Mouse (Mus musculus) splenic B cell, adult 2 months (primary cell): Measurements from ENCODE around the gene Plekhg1.

ENCODE experiments used
- DNase-seq: peaks from one replicate; pipeline ENCODE4 v3.0.0-alpha.2; 2011; ENCODE audit warnings: low read depth, low spot score
- H3K27me3 ChIP-seq: 2 replicates; pipeline ENCODE4 v1.6.1; 2012; ENCODE audit warnings: mild to moderate bottlenecking, low read length, moderate library complexity, mixed read lengths; ENCODE audit not compliant: control insufficient read depth, poor library complexity, insufficient read depth, severe bottlenecking
- H3K36me3 ChIP-seq: 2 replicates; pipeline ENCODE4 v1.6.1; 2012; ENCODE audit warnings: mild to moderate bottlenecking, low read length, moderate library complexity, mixed read lengths; ENCODE audit not compliant: control insufficient read depth, poor library complexity, insufficient read depth, severe bottlenecking

Plekhg1 gene

GRCm38 (mm10) chr10:3931831-3932230, 191.7 kb downstream of the Plekhg1 start:
- H3K27me3 ChIP-seq = no peaks in the 10 kb centered on the region
- no peak for DNase-seq
- H3K36me3 ChIP-seq = no peaks in the 10 kb centered on the region

DNA sequence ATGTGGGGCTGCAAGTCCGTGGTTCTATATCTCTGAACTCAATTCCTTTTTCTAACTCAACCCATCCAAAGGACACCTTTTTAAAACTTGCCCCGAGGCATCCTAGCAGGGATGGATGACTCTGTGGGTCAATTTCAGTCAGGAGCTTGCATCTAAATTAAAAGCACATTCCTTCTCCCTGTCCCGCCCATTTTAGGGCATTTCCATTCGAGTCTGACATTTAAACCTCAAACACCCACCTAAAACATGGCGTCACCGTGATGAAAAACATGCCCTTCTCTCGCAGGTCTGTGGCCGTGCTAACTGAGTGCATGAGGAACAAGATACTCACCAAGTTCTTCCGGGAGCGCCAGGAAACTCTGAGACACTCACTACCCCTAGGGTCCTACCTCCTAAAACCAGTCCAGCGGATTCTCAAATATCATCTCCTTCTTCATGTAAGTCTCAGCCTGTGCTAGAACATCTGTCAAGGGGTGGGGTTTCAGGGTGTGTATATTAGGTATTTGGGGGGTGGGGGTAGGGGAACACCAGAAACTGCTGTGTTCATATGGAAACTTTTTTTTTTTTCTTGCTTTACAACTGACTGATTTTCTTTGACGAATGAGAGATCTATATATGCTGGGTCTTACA, 193.3 kb downstream of the Plekhg1 start:
- no peak for DNase-seq
- Histone ChIP-seq H3K36me3 (no peaks in the 10 kb centered on the region), H3K27me3 (no peaks in the 10 kb centered on the region)

DNA sequence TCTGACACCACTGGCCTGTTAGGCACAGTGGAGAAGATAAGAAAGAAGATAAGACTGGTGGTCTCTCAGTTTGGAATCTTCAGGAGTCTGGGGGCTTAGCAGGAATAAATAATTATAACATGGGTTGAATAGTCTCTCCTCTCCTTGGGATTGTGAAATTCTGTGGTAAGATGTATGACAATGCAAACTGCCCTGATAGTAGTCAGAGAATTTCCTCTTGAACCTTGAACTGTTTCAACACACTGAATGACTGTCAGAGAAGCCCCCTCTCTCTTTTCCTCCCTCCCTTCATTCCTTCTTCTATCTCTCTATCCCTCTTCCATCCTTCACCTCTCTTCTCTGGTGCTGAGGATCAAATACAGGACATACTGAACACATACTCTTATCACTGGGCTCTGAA, 196.7 kb downstream of the Plekhg1 start:
- no peak for DNase-seq

DNA sequence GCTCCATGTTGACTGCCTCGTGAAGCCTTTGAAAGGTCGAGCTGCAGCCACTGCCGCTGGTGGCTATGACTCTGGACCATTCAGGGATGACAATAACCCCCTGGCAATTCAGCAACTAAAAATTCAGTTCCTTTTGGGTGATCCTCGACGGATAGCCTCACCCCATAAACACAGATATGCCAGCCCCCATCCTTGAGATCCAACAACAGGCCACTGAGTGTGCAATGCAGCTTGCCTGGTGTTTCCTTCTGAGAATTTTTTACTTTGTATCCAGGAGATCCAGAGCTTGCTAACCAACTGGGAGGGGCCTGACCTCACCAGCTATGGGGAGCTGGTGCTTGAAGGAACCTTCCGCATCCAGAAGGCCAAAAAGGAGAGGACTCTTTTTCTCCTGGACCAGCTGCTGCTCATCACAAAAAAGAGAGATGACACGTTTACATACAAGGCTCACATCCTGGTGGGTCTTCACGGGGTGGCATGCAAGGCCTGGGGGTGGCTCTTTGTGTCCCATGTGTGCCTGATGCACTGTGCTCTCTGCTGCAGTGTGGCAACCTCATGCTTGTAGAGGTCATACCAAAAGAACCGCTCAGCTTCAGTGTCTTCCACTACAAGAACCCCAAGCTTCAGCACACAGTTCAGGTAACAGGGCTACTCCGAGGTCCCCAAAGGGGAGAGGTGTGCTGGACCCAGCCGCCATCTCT, 199.9 kb downstream of the Plekhg1 start:
- Histone ChIP-seq H3K36me3 (no peaks in the 10 kb centered on the region), H3K27me3 (no peaks in the 10 kb centered on the region)
- no peak for DNase-seq

More for the DNA sequence above, 196.7 kb downstream of the Plekhg1 start:
- Histone ChIP-seq H3K27me3 (no peaks in the 10 kb centered on the region), H3K36me3 (no peaks in the 10 kb centered on the region)

- H3K36me3 ChIP-seq = no peaks in the 10 kb centered on the region
Measured at GRCm38 (mm10) chr10:3940596-3940975, 200.4 kb downstream of the Plekhg1 start.

DNA sequence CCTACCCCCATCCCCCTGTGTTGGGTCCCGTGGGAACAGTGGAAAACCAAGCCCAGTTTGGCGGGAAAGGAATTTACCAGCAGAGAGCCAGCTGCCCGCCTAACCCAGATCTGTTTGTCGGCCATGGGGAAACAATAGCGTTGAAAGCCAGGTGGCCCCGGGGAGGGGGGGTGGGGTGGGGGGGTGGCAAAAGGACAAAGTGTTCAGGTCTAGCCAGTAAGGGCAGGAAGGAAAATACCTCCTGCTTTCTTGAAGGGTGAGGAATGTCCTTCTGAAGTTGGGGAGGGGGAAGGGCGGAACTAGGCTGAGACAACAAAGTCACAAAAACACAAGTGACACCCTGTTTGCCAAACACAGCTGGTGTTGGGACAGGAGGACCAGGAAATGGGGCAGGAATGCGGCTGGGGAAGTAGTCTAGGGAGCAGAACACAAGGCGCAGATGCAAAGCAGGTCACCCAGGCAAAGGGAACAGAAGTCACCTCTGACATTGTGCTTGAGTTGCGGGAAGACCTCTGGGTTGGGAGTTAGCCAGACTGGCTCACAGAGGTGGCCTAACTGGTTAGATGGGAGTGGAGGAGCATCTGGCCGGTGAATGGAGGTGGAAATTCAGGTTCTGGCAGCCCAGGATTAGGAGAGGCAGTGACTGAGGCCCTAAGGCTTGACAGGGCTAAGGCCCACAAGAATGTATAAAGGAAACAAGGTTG, 201.0 kb downstream of the Plekhg1 start:
- no peaks in the 10 kb centered on the region for H3K27me3 ChIP-seq
- no peak for DNase-seq

More at GRCm38 (mm10) chr10:3940596-3940975, 200.4 kb downstream of the Plekhg1 start:
- no peaks in the 10 kb centered on the region for H3K27me3 ChIP-seq
- no peak for DNase-seq

DNA sequence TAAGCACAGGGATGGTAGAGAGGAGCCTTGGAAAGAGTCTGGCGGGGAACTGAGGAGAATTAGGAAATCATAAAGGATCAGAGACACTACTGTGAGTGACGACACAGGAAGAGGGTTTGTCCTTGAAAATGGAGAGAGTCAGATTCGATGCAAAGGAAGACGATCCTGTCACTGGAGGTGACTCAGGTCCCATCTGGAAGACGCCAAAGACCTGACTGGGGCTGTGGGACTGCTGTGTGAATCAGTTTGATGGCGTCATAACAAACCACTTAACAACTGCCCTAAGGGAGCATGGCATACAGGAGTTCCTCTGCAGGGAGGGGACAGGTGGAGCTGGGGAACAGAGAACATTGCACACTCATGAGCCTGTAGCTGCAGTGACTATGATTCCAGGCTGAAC, 202.1 kb downstream of the Plekhg1 start:
- H3K27me3 ChIP-seq = no peaks in the 10 kb centered on the region
- DNase-seq = no peak
- H3K36me3 ChIP-seq = no peaks in the 10 kb centered on the region

More for the DNA sequence above, 201.0 kb downstream of the Plekhg1 start:
- H3K36me3 ChIP-seq = no peaks in the 10 kb centered on the region

DNA sequence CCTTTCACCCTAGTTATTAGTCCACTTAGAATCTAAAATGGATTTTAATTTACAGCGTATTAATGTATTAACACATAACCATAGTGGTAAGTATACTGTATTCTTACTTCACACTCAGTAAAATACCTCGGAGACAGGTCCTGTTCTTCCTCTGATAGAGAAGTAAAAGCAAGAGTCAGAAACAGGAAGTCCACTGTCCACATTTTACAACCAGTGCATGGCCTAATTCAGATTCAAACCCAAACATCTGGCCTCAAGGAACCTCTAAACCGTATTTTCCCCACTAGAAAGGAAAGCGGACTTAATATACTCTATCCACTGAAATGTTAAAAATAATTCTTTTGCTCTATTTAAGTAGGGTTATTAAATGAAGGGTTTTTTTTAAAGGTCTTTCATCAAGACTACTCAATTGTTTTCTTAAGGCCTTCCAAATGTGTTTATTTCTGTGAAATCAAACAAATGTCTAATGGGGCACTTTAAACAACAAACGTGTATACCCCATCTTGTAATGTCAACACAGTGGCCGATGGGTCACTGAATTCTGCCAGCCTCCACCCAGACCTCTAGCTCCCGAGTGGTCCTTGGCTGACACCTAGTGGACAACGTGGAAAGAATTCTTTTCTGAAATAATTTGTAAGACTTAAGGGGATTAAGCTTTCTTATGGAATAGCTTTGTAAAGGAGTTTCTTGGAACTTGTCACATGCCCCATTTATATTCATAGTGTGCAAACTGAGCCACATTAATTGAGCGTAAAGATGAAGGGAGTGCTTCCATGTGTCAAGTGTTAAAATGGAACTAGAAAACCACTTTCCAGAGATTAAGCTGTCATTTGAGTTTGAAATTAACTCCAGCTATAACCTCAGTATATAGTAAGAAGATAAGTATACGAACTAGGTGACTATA, 203.6 kb downstream of the Plekhg1 start:
- peak; percentile 78 for DNase-seq
- H3K36me3 ChIP-seq = no peaks in the 10 kb centered on the region
- no peaks in the 10 kb centered on the region for H3K27me3 ChIP-seq

GRCm38 (mm10) chr10:3946871-3947270, 206.7 kb downstream of the Plekhg1 start:
- DNase-seq = no peak

GRCm38 (mm10) chr10:3947346-3947745, 207.2 kb downstream of the Plekhg1 start:
- DNase-seq = no peak
- Histone ChIP-seq H3K36me3 (no peaks in the 10 kb centered on the region), H3K27me3 (no peaks in the 10 kb centered on the region)

More at GRCm38 (mm10) chr10:3946871-3947270, 206.7 kb downstream of the Plekhg1 start:
- Histone ChIP-seq H3K27me3 (no peaks in the 10 kb centered on the region), H3K36me3 (no peaks in the 10 kb centered on the region)

DNA sequence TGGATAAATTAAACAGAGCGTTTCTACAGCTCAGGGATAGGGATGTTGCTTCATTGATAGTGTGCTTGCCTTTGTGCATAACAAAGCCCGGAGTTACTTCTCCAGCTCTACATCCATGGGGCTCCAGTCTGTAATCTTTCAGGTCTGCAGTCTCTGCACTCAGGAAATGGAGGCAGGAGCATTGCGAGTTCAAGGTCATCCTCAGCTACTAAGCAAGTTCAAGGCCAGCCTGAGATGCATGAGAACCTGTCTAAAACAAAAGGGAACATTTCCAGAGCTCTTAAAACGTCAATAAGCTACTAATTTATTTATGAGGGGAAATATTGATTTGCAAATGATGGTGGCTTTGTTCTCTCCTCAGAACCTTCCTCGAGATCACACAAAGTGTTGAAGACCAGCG, 209.1 kb downstream of the Plekhg1 start:
- Histone ChIP-seq H3K27me3 (no peaks in the 10 kb centered on the region), H3K36me3 (no peaks in the 10 kb centered on the region)
- no peak for DNase-seq

DNA sequence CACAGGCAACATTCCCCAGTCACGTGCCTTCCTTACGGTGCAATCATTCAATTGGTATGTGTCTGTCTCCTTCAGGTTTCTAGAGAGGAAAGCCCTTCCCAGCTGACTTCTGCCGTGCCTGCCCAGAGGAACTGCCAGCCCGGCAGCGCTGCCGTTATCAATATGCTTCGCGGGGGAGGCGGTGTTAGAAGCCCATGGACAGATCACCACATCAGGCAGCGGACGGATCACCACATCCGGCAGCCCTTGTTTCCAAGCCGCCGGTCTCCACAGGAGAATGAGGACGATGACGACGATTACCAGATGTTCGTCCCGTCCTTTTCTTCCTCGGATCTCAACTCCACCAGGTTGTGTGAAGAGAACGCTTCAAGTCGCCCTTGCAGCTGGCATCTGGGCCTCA, 216.3 kb downstream of the Plekhg1 start:
- no peaks in the 10 kb centered on the region; the same call in 1 of the 2 replicates for H3K27me3 ChIP-seq
- no peaks in the 10 kb centered on the region for H3K36me3 ChIP-seq
- no peak for DNase-seq

GRCm38 (mm10) chr10:3958591-3958990, 218.4 kb downstream of the Plekhg1 start:
- Histone ChIP-seq H3K27me3 (no peaks in the 10 kb centered on the region; the same call in 1 of the 2 replicates), H3K36me3 (no peaks in the 10 kb centered on the region)
- peak; percentile 18 for DNase-seq

DNA sequence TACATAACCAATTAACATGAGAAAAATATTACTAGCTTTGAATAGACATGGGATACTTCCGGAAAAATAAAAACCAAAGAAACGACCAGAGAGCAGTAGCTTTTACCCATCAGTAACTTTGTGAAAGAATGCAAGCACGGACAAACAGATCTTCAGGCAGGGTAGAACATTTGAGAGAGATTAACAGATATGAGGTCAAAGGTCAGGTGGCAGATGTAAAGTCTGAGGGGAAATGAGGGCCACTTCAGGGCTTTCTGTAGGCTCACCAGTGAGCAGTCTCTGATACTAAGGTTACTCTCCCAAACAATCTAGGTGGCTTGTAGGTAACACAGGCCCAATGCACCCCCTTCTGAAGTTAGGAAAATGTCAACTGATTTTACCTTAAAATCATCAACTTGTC, 228.9 kb downstream of the Plekhg1 start:
- no peak for DNase-seq
- Histone ChIP-seq H3K27me3 (no peaks in the 10 kb centered on the region), H3K36me3 (no peaks in the 10 kb centered on the region)
